9 mouse cellular contexts compared by ENCODE assay signal in the genomic region with DNA sequence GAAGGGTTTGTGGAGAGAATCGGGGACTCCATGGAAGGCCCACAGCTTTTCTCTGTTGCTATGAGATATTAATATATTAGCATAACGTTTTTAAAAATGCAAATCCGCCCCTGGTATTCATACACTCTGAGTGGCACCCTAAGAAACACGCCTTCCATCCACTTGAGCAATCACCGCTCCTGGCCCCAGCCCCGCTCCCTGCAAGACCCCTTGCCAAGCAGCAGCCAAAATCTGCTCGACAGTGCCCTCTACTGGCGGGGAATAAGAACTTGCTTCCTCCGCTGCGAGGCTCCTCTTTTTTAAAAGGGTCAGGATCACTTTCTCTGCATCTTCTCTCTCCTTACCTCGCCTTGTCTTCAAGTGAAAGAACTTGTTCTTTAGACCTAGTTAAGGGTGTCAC.
DNase-seq lines count a peak whose midpoint lies in the region; ATAC-seq and TF ChIP-seq lines count a peak whose summit lies in the region.
"Had no signal": no experiment of that assay in that cellular context is flagged by ENCODE, and none has a peak within 500 bp of the region (broad histone marks: within the 10 kb centered on the region; RNA-seq: fewer than 3 reads in every experiment).

No protein-coding gene starts in this region.

- no peaks in the 10 kb centered on the region for H3K9me3 ChIP-seq in hindbrain, embryonic 12.5 days (replicated peaks)

- H3K4me2 ChIP-seq in hindbrain, embryonic 12.5 days (replicated peaks) = peak overlapping the region; percentile 36; the same call in 1 of the 2 replicates

- peaks cover 39% of the 10 kb centered on the region for H3K4me1 ChIP-seq in hindbrain, embryonic 12.5 days
- H3K4me1 ChIP-seq in small intestine, adult 2 months (ENCODE audit: control insufficient read depth, insufficient read depth, insufficient read length, low read length) = no peaks in the 10 kb centered on the region

- no peak overlapping the region for H3K9ac ChIP-seq in hindbrain, embryonic 12.5 days

- no peaks in the 10 kb centered on the region for H3K36me3 ChIP-seq in hindbrain, embryonic 12.5 days
- H3K36me3 ChIP-seq in small intestine, adult 2 months (ENCODE audit: control insufficient read depth, insufficient read depth, low read length) = no peaks in the 10 kb centered on the region

- intact Hi-C loops in left cerebral cortex, postnatal 25 days (cut with DNase I) = loop anchor here (5.0 kb wide), 2 partner anchors 141 to 451 kb away; no protein-coding TSS in a partner anchor

- ATAC-seq in hindbrain, embryonic 12.5 days (ENCODE audit: low FRiP score) = peak; percentile 60

- 8% methylated on average over 11 of the region's 11 CpGs for WGBS in hindbrain, embryonic 12.5 days
- WGBS in small intestine, adult 2 months = 15% methylated on average over 11 of the region's 11 CpGs

- peak; percentile 55; the same call in 1 of the 2 replicates for TF ChIP-seq CTCF in small intestine, adult 2 months (IDR thresholded peaks at IDR 0.05; ENCODE audit: extremely low read depth, insufficient read length, insufficient replicate concordance, low read depth, low read length)

- H3K27ac ChIP-seq in hindbrain, embryonic 12.5 days = peak overlapping the region; percentile 81
- H3K27ac ChIP-seq in small intestine, adult 2 months (ENCODE audit: insufficient read depth, low read depth, low read length) = no peak overlapping the region

- DNase-seq in R1 (ENCODE audit: low read depth, low spot score) = peak; percentile 71
- DNase-seq in cerebellum, adult 9-11 months = peak; percentile 26
- peak; percentile 43 to 69 for DNase-seq in frontal cortex, postnatal 14 days (ENCODE audit: low spot score in 2 of 2)
- peak; percentile 59 to 60 for DNase-seq in left cerebral cortex, postnatal 25 days (ENCODE audit: low spot score in 2 of 2)
- peak; percentile 93 for DNase-seq in mesoderm, embryonic 11.5 days (ENCODE audit: low read depth, low spot score)
- peak; percentile 64 for DNase-seq in yolk sac, embryonic 10.5 days (ENCODE audit: low spot score)

- TF ChIP-seq POLR2A in small intestine, adult 2 months (IDR thresholded peaks at IDR 0.05; ENCODE audit: low read depth, low read length) = no peak

- H3K4me3 ChIP-seq in hindbrain, embryonic 12.5 days = no peak overlapping the region
- no peak overlapping the region for H3K4me3 ChIP-seq in small intestine, adult 2 months (ENCODE audit: low read depth, low read length)
- H3K4me3 ChIP-seq: myocyte had no signal

- no peaks in the 10 kb centered on the region for H3K27me3 ChIP-seq in hindbrain, embryonic 12.5 days
- no peaks in the 10 kb centered on the region for H3K27me3 ChIP-seq in small intestine, adult 2 months (ENCODE audit: control insufficient read depth, insufficient read depth, low read length)

Comparison
In these comparisons a context has a peak if more than half of its experiments do, and no peak if none do; other contexts are left out.
1. DNase-seq: peak in every context shown above with its lines; median percentile 93 in mesoderm, embryonic 11.5 days; 71 in R1; 64 in yolk sac, embryonic 10.5 days; 60 in left cerebral cortex, postnatal 25 days; 56 in frontal cortex, postnatal 14 days; 26 in cerebellum, adult 9-11 months.